Mouse (Mus musculus) stomach, postnatal 0 days (tissue): Measurements from ENCODE around the gene Rbbp8nl. TPM values are rescaled to one million over a fixed set of nuclear protein-coding genes. Genes with fewer than 3 reads are reported as not detected.

Experiments used
- ATAC-seq: fragments of 200-750 bp; cut with Nextera tagmentation; 2 replicates; pipeline ENCODE4 v1.8.0; 2017; ENCODE audit not compliant: low FRiP score, low TSS enrichment
- DNase-seq: peaks from one replicate; pipeline ENCODE4 v3.0.0-alpha.2; 2016; ENCODE audit warnings: low spot score
- H3K27ac ChIP-seq: fragments of 300-500 bp; sonication (generic); replicated peaks from 2 replicates; pipeline ENCODE4 v1.5.1; 2014; ENCODE audit warnings: mild to moderate bottlenecking, control low read depth
- H3K27me3 ChIP-seq: fragments of 300-500 bp; sonication (generic); 2 replicates; pipeline ENCODE4 v1.6.1; 2014; ENCODE audit warnings: low read length; ENCODE audit not compliant: control insufficient read depth, insufficient read depth
- H3K36me3 ChIP-seq: fragments of 300-500 bp; sonication (generic); 2 replicates; pipeline ENCODE4 v1.6.1; 2014; ENCODE audit warnings: low read length, mixed read lengths; ENCODE audit not compliant: control insufficient read depth, insufficient read depth
- H3K4me1 ChIP-seq: fragments of 300-500 bp; sonication (generic); replicated peaks from 2 replicates; pipeline ENCODE4 v1.6.1; 2014; ENCODE audit warnings: antibody characterized with exemption; ENCODE audit not compliant: control insufficient read depth, insufficient read depth
- H3K4me2 ChIP-seq: fragments of 300-500 bp; sonication (generic); replicated peaks from 2 replicates; pipeline ENCODE4 v1.6.1; 2014; ENCODE audit warnings: low read depth, mild to moderate bottlenecking, control low read depth, moderate library complexity
- H3K4me3 ChIP-seq: fragments of 300-500 bp; sonication (generic); 2 replicates; pipeline ENCODE4 v1.5.1; 2014; ENCODE audit warnings: low read depth, low read length, control low read depth
- H3K9ac ChIP-seq: fragments of 300-500 bp; sonication (generic); 2 replicates; pipeline ENCODE4 v1.6.1; 2014; ENCODE audit warnings: mild to moderate bottlenecking, low read length, control low read depth, mixed read lengths
- H3K9me3 ChIP-seq: fragments of 300-500 bp; sonication (generic); 2 replicates; pipeline ENCODE4 v1.6.1; 2016; ENCODE audit warnings: low read length; ENCODE audit not compliant: control insufficient read depth
- CTCF ChIP-seq: IDR thresholded peaks from 2 replicates; pipeline ENCODE4 v1.5.1; 2016; ENCODE audit warnings: antibody characterized with exemption, low read depth, mild to moderate bottlenecking, moderate library complexity
- EP300 ChIP-seq: optimal IDR thresholded peaks from 2 replicates; pipeline ENCODE3; 2016; ENCODE audit warnings: antibody characterized with exemption
- WGBS: fragments of 180-500 bp; shearing (Covaris S2); extraction: QIAGEN DNeasy Blood & Tissue Kit; methylation state at CpG from one replicate; pipeline ENCODE4 v1.1.7; 2014; 5-methylcytosine and 5-hydroxymethylcytosine counted together
- polyA plus RNA-seq: library from polyadenylated mRNA; unstranded; fragments of >200 nt; fragmentation: Nextera tagmentation; extraction: Ambion mirVana; gene quantifications from 2 replicates; pipeline ENCODE4 v1.2.1, GENCODE M21; 2015

Gene Rbbp8nl
- polyA plus RNA-seq, 1 experiment from 2014 or later = 1.2 TPM

DNA sequence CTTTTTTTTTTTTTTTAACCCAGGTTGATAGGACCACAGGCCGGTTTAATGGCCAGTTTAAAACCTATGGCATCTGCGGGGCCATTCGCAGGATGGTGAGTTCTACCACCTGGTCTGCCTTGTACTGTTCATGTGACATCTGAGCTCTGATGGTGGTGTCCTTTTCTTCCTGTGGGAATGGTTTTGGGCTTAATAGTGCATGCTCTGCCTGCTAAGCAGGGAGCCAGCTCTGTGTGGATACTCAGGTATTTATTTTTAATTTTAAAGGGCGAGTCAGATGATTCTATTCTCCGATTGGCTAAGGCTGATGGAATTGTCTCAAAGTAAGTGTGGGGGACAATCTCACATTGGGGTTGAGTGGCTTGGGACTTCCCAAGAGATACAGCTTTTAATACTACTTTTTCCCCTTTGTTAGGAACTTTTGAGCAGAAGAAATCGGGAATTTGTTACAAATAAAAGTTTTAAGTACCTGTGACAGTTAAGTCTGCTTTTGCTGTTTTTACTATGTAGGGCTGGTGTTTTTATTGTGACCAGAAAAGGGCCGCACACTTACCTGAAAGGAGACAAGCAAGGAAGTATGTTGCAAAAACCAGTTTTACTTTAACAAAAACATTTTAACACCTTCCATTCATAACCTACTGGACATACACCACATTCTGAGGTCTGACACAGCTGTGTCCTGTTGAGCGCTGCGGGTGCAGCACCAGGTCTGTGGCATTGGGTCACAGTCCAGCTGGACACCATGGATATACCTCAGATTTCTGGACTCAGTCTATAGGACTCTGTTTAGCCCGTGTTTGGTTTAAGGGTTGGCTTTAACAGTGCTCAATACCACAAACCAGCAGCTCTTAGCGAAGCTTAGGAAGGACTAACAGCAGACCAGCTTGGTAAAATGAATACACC is 31.5 kb downstream of the Rbbp8nl start:
- peak overlapping the region; percentile 89 for H3K4me2 ChIP-seq
- H3K4me1 ChIP-seq = peaks cover 3% of the 10 kb centered on the region; the same call in 1 of the 2 replicates
- 49% methylated on average over 11 of the region's 11 CpGs for WGBS
- no peaks in the 10 kb centered on the region for H3K27me3 ChIP-seq
- TF ChIP-seq CTCF (no peak), EP300 (no peak)
- DNase-seq = no peak
- peak overlapping the region; percentile 84 for H3K4me3 ChIP-seq
- H3K36me3 ChIP-seq = peaks cover 11% of the 10 kb centered on the region
- no peaks in the 10 kb centered on the region for H3K9me3 ChIP-seq
- H3K9ac ChIP-seq = peak overlapping the region; percentile 87
- H3K27ac ChIP-seq = no peak overlapping the region; the same call in 1 of the 2 replicates
- ATAC-seq = no peak

DNA sequence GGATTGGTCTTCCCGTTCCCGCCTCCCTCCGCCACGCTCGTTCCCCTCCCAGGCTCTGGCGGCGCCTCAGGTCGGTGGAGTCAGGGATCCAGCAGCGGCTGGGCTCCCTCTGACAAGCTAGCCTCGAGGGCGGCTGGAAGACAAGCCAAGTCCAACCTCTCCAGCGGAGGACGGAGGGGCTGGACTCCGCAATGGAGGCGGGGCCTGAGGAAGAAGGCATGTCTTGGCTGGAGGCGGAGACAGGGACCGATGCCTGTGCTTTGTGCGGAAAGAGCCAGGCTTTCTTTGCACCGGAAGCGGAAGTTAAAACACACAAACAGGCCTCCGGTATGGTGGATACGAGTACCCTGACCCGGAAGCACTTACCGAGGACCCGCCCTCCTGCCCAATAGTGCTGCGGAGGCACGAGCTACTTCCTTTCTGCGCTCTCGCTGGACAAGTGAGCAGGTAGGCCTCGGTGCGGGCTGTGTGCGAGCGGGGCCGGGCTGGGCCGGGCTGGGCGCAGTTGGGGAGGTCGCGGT is 32.6 kb downstream of the Rbbp8nl start, which contains the start of gene Rps21:
Rps21 (plus strand) TSS at position 377 of the 521 bp plus-strand sequence.
- Histone ChIP-seq H3K9ac (peak within 1 kb of the TSS; percentile 87), H3K36me3 (peaks cover 9% of the 10 kb centered on the region), H3K9me3 (no peaks in the 10 kb centered on the region), H3K4me3 (peak within 1 kb of the TSS; percentile 84), H3K4me2 (peak within 1 kb of the TSS; percentile 89), H3K4me1 (peaks cover 3% of the 10 kb centered on the region; the same call in 1 of the 2 replicates), H3K27me3 (no peaks in the 10 kb centered on the region), H3K27ac (peak within 1 kb of the TSS; percentile 90)
- under 1% methylated on average over 38 of the region's 38 CpGs for WGBS
- DNase-seq = peak; percentile 98
- ATAC-seq = peak; percentile 97
- no peak for TF ChIP-seq EP300
- 0 out of 2 replicates have a peak, but pooled peaks have one; percentile 1 for TF ChIP-seq CTCF

DNA sequence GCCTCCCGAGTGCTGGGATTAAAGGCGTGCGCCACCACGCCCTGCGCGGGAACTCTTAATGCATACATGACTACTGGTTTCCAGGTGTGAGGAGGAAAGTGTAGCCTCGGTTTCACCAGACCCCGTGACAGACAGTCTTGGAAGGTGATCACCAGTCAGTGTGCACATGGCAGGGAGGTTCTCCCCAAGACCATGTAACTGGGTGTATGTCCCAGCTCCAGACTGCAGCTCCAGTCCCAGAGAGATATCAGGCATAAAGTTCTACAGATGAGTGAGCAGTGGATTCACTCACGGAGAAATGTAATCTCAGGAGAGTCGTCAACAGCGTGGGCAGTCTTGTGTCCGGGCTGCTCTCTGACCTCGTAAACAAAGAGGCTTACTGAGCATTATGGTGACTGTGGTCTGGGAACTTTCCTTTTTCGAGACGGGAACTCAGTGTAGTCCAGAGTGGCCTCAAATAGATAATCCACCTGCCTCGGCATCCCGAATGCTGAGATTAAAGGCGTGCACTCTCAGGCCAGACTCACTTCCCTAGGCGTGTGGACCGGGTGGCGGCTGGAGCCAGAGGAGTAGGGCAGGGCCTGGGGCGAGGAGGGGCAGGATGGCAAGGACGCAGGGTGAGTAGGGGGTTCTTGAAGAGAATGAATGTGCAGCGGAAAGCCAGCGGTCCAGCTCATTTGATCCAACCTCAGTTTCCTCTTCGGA is 33.2 kb downstream of the Rbbp8nl start:
- Histone ChIP-seq H3K9me3 (no peaks in the 10 kb centered on the region), H3K36me3 (peaks cover 7% of the 10 kb centered on the region), H3K4me1 (peaks cover 3% of the 10 kb centered on the region; the same call in 1 of the 2 replicates), H3K4me2 (peak overlapping the region; percentile 70), H3K27ac (peak overlapping the region; percentile 90), H3K4me3 (peak overlapping the region; percentile 84), H3K9ac (peak overlapping the region; percentile 69), H3K27me3 (no peaks in the 10 kb centered on the region)
- TF ChIP-seq CTCF (no peak), EP300 (no peak)
- peak; percentile 30 for DNase-seq
- 24% methylated on average over 24 of the region's 26 CpGs for WGBS
- ATAC-seq = peak; percentile 57

DNA sequence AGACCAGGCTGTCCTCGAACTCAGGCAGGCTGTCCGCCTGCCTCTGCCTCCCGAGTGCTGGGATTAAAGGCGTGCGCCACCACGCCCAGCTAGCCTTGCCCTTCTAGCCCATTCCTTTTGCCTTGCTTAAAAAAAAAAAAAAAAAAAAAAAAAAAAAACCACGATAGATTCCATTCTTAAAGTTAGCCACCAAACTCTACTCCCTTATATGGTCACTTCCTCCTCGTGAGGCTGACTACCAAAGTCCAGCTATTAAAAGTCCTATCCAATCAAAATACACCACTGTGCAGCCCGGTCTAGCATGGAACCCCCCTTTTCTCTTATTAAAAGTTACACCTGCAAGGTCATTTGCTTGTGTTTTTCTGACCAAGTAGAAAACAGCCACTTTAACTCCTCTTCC is 34.0 kb downstream of the Rbbp8nl start:
- 82% methylated on average over 9 of the region's 9 CpGs for WGBS
- Histone ChIP-seq H3K27me3 (no peaks in the 10 kb centered on the region), H3K27ac (no peak overlapping the region), H3K4me3 (no peak overlapping the region), H3K36me3 (peaks cover 1% of the 10 kb centered on the region), H3K9ac (no peak overlapping the region), H3K4me2 (no peak overlapping the region), H3K4me1 (peaks cover 3% of the 10 kb centered on the region; the same call in 1 of the 2 replicates), H3K9me3 (no peaks in the 10 kb centered on the region)
- DNase-seq (peak; percentile 12), ATAC-seq (no peak)
- TF ChIP-seq CTCF = no peak
- no peak for TF ChIP-seq EP300

DNA sequence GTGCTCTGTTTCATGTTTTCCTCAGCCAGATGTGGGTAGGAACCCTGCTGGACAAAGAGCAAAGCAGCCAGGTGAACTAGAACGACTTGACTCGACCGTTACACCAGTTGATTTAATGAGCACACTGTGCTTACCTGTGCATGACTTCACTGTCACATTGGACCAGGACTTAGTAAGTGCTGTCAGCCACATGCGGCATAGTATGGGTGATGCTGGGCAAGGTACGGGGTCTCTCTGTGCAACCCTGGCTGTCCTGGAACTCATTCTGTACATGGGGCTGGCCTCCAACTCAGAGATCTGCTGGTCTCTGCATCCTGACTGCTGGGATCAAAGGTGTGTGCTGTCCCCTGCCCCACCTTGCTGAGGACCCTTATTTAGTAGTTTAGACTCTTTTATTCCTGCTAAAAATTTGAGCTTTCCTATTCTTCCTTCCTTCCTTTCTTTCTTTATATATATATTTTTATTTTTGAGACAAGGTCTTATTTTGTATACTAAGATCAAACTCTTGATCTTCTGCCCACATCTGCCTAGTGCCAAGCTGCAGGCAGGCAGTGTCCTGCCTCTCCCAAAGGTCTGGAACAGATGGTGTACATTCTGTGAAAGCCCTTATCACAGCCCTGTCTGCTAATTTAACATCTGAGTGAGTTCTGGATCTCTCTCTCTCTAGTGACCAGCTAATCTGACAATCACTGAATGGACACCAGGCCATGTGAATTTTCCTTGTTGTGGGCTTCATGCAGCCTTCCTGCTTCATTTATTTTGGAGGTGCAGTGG is 35.1 kb downstream of the Rbbp8nl start:
- DNase-seq (no peak), ATAC-seq (no peak)
- Histone ChIP-seq H3K36me3 (no peaks in the 10 kb centered on the region), H3K27ac (no peak overlapping the region), H3K4me1 (peaks cover 3% of the 10 kb centered on the region; the same call in 1 of the 2 replicates), H3K9me3 (no peaks in the 10 kb centered on the region), H3K4me3 (no peak overlapping the region), H3K9ac (no peak overlapping the region), H3K4me2 (no peak overlapping the region), H3K27me3 (no peaks in the 10 kb centered on the region)
- WGBS = 87% methylated on average over 5 of the region's 5 CpGs
- no peak for TF ChIP-seq EP300
- no peak for TF ChIP-seq CTCF
